Mouse (Mus musculus): ENCODE measurements around the gene Prn. TPM values are rescaled to one million over a fixed set of nuclear protein-coding genes. Genes with fewer than 3 reads are reported as not detected.

Gene Prn
- total and polyA plus RNA-seq, 2 experiments: not detected

GRCm38 (mm10) chr2:131956336-131957256, 46.8 kb downstream of the Prn start:
- H3K4me3 ChIP-seq (ENCODE audit: insufficient read depth, low read depth, low read length): no peak overlapping the region
- no peak overlapping the region for H3K9ac ChIP-seq (ENCODE audit: low read depth, low read length)
- no peaks in the 10 kb centered on the region; the same call in 1 of the 2 replicates for H3K4me1 ChIP-seq (ENCODE audit: control insufficient read depth, insufficient read depth, low read length)
- WGBS: 85% methylated on average over 7 of the region's 7 CpGs
- H3K79me2 ChIP-seq (ENCODE audit: control insufficient read depth, insufficient read depth, low read length): no peaks in the 10 kb centered on the region
- no peaks in the 10 kb centered on the region for H3K27me3 ChIP-seq (ENCODE audit: control insufficient read depth, insufficient read depth, low read length)
- TF ChIP-seq POLR2A (IDR thresholded peaks at IDR 0.05; ENCODE audit: extremely low read depth, insufficient read depth, low read length): no peak
- no peak for TF ChIP-seq CTCF (IDR thresholded peaks at IDR 0.05; ENCODE audit: low read depth, low read length)
- DNase-seq (ENCODE audit: extremely low read depth, low read depth, low spot score): no peak
- H3K27ac ChIP-seq (replicated peaks; ENCODE audit: insufficient read depth, low read depth, low read length): no peak overlapping the region
- no peaks in the 10 kb centered on the region for H3K36me3 ChIP-seq (ENCODE audit: control insufficient read depth, insufficient read depth, low read length)

DNA sequence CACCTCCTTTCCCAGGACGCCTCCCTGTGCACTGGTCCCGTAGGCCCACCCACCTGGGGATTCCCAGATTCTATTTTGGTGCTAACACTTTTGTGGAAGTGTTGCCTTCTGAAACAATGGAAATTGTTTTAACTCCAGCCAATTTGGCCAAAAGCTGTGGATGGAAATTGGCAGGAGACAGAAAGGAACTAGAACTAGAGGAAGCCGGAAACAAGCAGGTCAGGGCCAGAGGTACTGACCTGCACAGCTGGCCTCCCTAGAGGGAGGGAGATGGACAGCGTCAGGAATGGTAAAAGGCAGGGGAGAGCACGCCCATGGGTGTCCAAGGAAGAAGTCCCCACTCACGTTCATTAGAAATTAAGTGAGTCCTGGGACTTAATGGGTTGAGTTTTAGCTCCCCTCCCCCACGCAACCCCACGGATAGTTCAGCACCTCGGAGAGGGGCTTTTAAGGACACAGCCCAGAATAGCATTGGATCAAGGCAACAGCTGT, 48.0 kb downstream of the Prn start:
- WGBS: 50% methylated on average over 9 of the region's 9 CpGs
- Histone ChIP-seq H3K27me3 (ENCODE audit: control insufficient read depth, insufficient read depth, low read length) (no peaks in the 10 kb centered on the region), H3K9ac (ENCODE audit: low read depth, low read length) (no peak overlapping the region), H3K36me3 (ENCODE audit: control insufficient read depth, insufficient read depth, low read length) (no peaks in the 10 kb centered on the region), H3K4me1 (ENCODE audit: control insufficient read depth, insufficient read depth, low read length) (no peaks in the 10 kb centered on the region; the same call in 1 of the 2 replicates), H3K79me2 (ENCODE audit: control insufficient read depth, insufficient read depth, low read length) (no peaks in the 10 kb centered on the region), H3K4me3 (ENCODE audit: insufficient read depth, low read depth, low read length) (no peak overlapping the region), H3K27ac (replicated peaks; ENCODE audit: insufficient read depth, low read depth, low read length) (no peak overlapping the region)
- no peak for TF ChIP-seq POLR2A (IDR thresholded peaks at IDR 0.05; ENCODE audit: extremely low read depth, insufficient read depth, low read length)
- TF ChIP-seq CTCF (IDR thresholded peaks at IDR 0.05; ENCODE audit: low read depth, low read length): no peak
- no peak for DNase-seq (ENCODE audit: extremely low read depth, low read depth, low spot score)

DNA sequence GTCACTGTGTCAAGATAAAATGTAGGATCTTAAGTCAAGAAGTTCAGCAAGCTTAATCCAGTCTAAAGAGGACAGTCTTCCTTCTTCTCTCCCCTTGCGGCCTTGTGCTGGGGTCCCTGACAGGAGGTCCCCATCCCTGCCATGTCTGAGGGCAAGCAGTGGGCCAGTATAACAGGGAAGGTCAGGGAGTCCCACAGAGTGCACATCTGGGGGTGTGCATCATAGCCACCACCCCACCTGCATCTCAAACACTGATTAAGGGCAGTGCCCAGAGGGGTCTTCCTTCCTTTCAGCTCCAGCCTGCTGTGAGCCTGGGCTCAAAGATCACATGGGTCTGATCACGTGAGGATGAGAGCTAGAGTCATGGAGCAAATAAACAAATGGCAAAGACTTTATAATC, 51.9 kb downstream of the Prn start:
- TF ChIP-seq CTCF (IDR thresholded peaks at IDR 0.05; ENCODE audit: low read depth, low read length) (no peak), POLR2A (IDR thresholded peaks at IDR 0.05; ENCODE audit: extremely low read depth, insufficient read depth, low read length) (no peak)
- H3K36me3 ChIP-seq (ENCODE audit: control insufficient read depth, insufficient read depth, low read length): no peaks in the 10 kb centered on the region
- 65% methylated on average over 2 of the region's 2 CpGs for WGBS
- no peak overlapping the region for H3K27ac ChIP-seq (replicated peaks; ENCODE audit: insufficient read depth, low read depth, low read length)
- DNase-seq (ENCODE audit: extremely low read depth, low read depth, low spot score): no peak
- no peak overlapping the region for H3K4me3 ChIP-seq (ENCODE audit: insufficient read depth, low read depth, low read length)
- H3K79me2 ChIP-seq (ENCODE audit: control insufficient read depth, insufficient read depth, low read length): no peaks in the 10 kb centered on the region
- no peak overlapping the region for H3K9ac ChIP-seq (ENCODE audit: low read depth, low read length)
- no peaks in the 10 kb centered on the region for H3K4me1 ChIP-seq (ENCODE audit: control insufficient read depth, insufficient read depth, low read length)
- no peaks in the 10 kb centered on the region for H3K27me3 ChIP-seq (ENCODE audit: control insufficient read depth, insufficient read depth, low read length)

DNA sequence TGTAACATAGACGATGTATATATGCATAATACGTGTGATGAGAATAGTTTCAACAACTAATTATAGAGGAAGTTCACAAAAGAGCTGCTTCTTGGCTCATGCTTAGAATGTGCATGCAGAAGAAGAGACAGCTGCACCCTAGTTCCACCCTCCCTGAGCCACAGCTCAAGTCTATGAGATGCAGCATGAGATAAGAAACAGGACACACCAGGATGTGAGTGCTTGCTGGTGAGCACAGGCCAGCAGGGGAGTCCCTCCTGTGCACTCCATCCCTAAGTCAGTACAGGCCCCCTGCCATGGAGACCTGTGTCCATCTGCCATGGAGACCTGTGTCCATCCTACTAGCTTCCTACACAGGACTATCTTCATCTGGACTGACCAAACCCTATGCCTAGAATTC, 60.8 kb downstream of the Prn start:
- no peak for DNase-seq (ENCODE audit: extremely low read depth, low read depth, low spot score)
- Histone ChIP-seq H3K4me3 (ENCODE audit: insufficient read depth, low read depth, low read length) (no peak overlapping the region), H3K27ac (replicated peaks; ENCODE audit: insufficient read depth, low read depth, low read length) (no peak overlapping the region), H3K36me3 (ENCODE audit: control insufficient read depth, insufficient read depth, low read length) (no peaks in the 10 kb centered on the region), H3K9ac (ENCODE audit: low read depth, low read length) (no peak overlapping the region), H3K79me2 (ENCODE audit: control insufficient read depth, insufficient read depth, low read length) (no peaks in the 10 kb centered on the region), H3K4me1 (ENCODE audit: control insufficient read depth, insufficient read depth, low read length) (no peaks in the 10 kb centered on the region), H3K27me3 (ENCODE audit: control insufficient read depth, insufficient read depth, low read length) (no peaks in the 10 kb centered on the region)
- 86% methylated on average over 2 of the region's 2 CpGs for WGBS
- TF ChIP-seq CTCF (IDR thresholded peaks at IDR 0.05; ENCODE audit: low read depth, low read length): no peak
- TF ChIP-seq POLR2A (IDR thresholded peaks at IDR 0.05; ENCODE audit: extremely low read depth, insufficient read depth, low read length): no peak

GRCm38 (mm10) chr2:131971098-131971497, 61.3 kb downstream of the Prn start:
- 73% methylated on average over 4 of the region's 4 CpGs for WGBS
- no peak for DNase-seq (ENCODE audit: extremely low read depth, low read depth, low spot score)
- no peaks in the 10 kb centered on the region for H3K27me3 ChIP-seq (ENCODE audit: control insufficient read depth, insufficient read depth, low read length)
- no peaks in the 10 kb centered on the region for H3K36me3 ChIP-seq (ENCODE audit: control insufficient read depth, insufficient read depth, low read length)
- no peak overlapping the region for H3K4me3 ChIP-seq (ENCODE audit: insufficient read depth, low read depth, low read length)
- no peak for TF ChIP-seq CTCF (IDR thresholded peaks at IDR 0.05; ENCODE audit: low read depth, low read length)
- TF ChIP-seq POLR2A (IDR thresholded peaks at IDR 0.05; ENCODE audit: extremely low read depth, insufficient read depth, low read length): no peak
- H3K9ac ChIP-seq (ENCODE audit: low read depth, low read length): no peak overlapping the region
- no peaks in the 10 kb centered on the region for H3K79me2 ChIP-seq (ENCODE audit: control insufficient read depth, insufficient read depth, low read length)
- H3K27ac ChIP-seq (replicated peaks; ENCODE audit: insufficient read depth, low read depth, low read length): no peak overlapping the region
- H3K4me1 ChIP-seq (ENCODE audit: control insufficient read depth, insufficient read depth, low read length): no peaks in the 10 kb centered on the region

DNA sequence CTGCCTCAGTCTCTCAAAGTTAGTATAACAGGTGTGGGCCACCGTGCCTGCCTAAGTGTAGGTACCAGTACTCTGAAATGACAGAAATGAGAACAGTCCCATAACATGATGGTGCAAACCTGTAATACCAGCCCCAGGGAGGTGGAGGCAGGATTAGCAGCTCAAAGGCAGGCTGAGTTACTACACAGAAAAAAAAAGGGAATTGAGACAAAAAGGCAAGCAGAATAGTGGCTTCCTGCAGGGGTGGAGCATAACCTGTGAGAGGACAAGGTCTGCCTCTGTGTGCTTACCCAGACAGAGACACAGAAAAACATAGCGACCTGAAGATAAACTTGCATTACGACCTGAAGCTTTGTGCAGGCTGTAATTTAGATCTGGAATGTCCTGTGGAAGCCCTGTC, 66.9 kb downstream of the Prn start:
- no peak overlapping the region for H3K9ac ChIP-seq (ENCODE audit: low read depth, low read length)
- WGBS: 77% methylated on average over 3 of the region's 3 CpGs
- no peaks in the 10 kb centered on the region for H3K36me3 ChIP-seq (ENCODE audit: control insufficient read depth, insufficient read depth, low read length)
- no peak for DNase-seq (ENCODE audit: extremely low read depth, low read depth, low spot score)
- no peak overlapping the region for H3K4me3 ChIP-seq (ENCODE audit: insufficient read depth, low read depth, low read length)
- H3K27ac ChIP-seq (replicated peaks; ENCODE audit: insufficient read depth, low read depth, low read length): no peak overlapping the region
- no peaks in the 10 kb centered on the region for H3K4me1 ChIP-seq (ENCODE audit: control insufficient read depth, insufficient read depth, low read length)
- no peaks in the 10 kb centered on the region for H3K79me2 ChIP-seq (ENCODE audit: control insufficient read depth, insufficient read depth, low read length)
- no peak for TF ChIP-seq CTCF (IDR thresholded peaks at IDR 0.05; ENCODE audit: low read depth, low read length)
- TF ChIP-seq POLR2A (IDR thresholded peaks at IDR 0.05; ENCODE audit: extremely low read depth, insufficient read depth, low read length): no peak
- no peaks in the 10 kb centered on the region for H3K27me3 ChIP-seq (ENCODE audit: control insufficient read depth, insufficient read depth, low read length)

Data from liver, adult 2 months (tissue).